ENCODE assay signal across 23 mouse cellular contexts in the genomic region with DNA sequence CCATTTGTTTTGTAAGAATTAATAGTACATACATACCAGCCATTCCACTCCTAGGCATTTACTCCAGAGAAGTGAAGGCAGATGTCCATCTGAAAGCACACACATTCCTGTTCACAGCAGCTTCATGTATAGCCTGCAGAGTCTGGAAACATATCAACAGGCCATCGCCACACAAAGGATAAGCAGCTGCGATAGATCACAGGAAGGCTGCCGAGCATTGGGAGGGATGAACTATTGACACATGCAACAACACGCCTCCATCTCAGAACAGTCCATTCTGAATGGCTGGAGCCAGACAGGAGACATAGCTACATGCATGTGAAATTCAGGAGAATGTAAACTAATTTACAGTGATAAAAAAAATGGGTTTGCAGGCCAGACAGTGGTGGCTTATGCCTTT. TPM values are rescaled to one million over a fixed set of nuclear protein-coding genes. Genes with fewer than 3 reads are reported as not detected.
"Had no signal": no experiment of that assay in that cellular context is flagged by ENCODE, and none has a peak within 500 bp of the region (broad histone marks: within the 10 kb centered on the region; RNA-seq: fewer than 3 reads in every experiment).

No protein-coding gene starts in this region.

- H3K9ac ChIP-seq: heart, embryonic 12.5 days; hindbrain, embryonic 12.5 days; hindbrain, embryonic 14.5 days; intestine, embryonic 15.5 days; limb, embryonic 12.5 days had no signal

- ATAC-seq: forebrain, embryonic 16.5 days; hindbrain, embryonic 16.5 days; inflammation-experienced regulatory T-cells, adult 6 months; intestine, embryonic 15.5 days; intestine, postnatal 0 days had no signal

- H3K27me3 ChIP-seq: heart, embryonic 12.5 days; hindbrain, embryonic 12.5 days; intestine, embryonic 15.5 days; limb, embryonic 12.5 days had no signal

- H3K27ac ChIP-seq: gastrocnemius, adult 2 months; heart, embryonic 10.5 days; hindbrain, embryonic 10.5 days; hindbrain, embryonic 12.5 days; hindbrain, embryonic 14.5 days; intestine, embryonic 15.5 days; layer of hippocampus, adult 2 months; left cerebral cortex, adult 2 months; limb, embryonic 10.5 days; limb, embryonic 12.5 days had no signal

- H3K4me3 ChIP-seq: gastrocnemius, adult 2 months; heart, embryonic 10.5 days; heart, embryonic 12.5 days; hindbrain, embryonic 10.5 days; hindbrain, embryonic 12.5 days; intestine, embryonic 15.5 days; layer of hippocampus, adult 2 months; left cerebral cortex, adult 2 months; limb, embryonic 10.5 days; limb, embryonic 12.5 days had no signal

- H3K4me1 ChIP-seq: heart, embryonic 10.5 days; heart, embryonic 12.5 days; hindbrain, embryonic 10.5 days; hindbrain, embryonic 12.5 days; intestine, embryonic 15.5 days; limb, embryonic 10.5 days; limb, embryonic 12.5 days had no signal

- H3K4me2 ChIP-seq: heart, embryonic 12.5 days; hindbrain, embryonic 12.5 days; hindbrain, embryonic 14.5 days; intestine, embryonic 15.5 days; limb, embryonic 12.5 days had no signal

- H3K36me3 ChIP-seq: heart, embryonic 12.5 days; hindbrain, embryonic 10.5 days; hindbrain, embryonic 12.5 days; intestine, embryonic 15.5 days; limb, embryonic 10.5 days; limb, embryonic 12.5 days had no signal

- DNase-seq: gastrocnemius, adult 2 months; gastrocnemius, postnatal 10 days; gastrocnemius, postnatal 25 days; heart, adult 18-20 months; heart, postnatal 10 days; heart, postnatal 4 days; kidney, adult 18-20 months; kidney, adult 8-10 months; kidney, postnatal 25 days had no signal

- H3K9me3 ChIP-seq: hindbrain, embryonic 12.5 days; intestine, embryonic 15.5 days; limb, embryonic 10.5 days had no signal

RNA-seq across cellular contexts. Expression of gene Dact1, which starts 45.5 kb away (rescaled TPM):
- polyA plus RNA-seq: inflammation-experienced regulatory T-cells, adult 6 months had no signal
